Mouse (Mus musculus) megakaryocyte, embryonic 14.5 days (primary cell): Measurements from ENCODE around the gene Tfr2.

Experiments
- FLI1 ChIP-seq: IDR thresholded peaks from 2 replicates; pipeline ENCODE4 v1.6.1; 2012; ENCODE audit warnings: low read length, inconsistent platforms, mixed read lengths
- GATA1 ChIP-seq: IDR thresholded peaks from 3 replicates; pipeline ENCODE4 v1.6.1; 2012; ENCODE audit warnings: mixed read lengths, low read length, inconsistent platforms, borderline replicate concordance

GRCm38 (mm10) chr5:137596601-137597261, 27.1 kb downstream of the Tfr2 start:
- no peak for TF ChIP-seq GATA1
- no peak for TF ChIP-seq FLI1
